Mouse (Mus musculus) thymus, adult 2 months (tissue): ENCODE data around the gene Atp8a2. TPM values are rescaled to one million over a fixed set of nuclear protein-coding genes. Genes with fewer than 3 reads are reported as not detected.

Experiments used
- DNase-seq: peaks from one replicate; pipeline ENCODE4 v3.0.0; 2021
- H3K27ac ChIP-seq: fragments of 200-500 bp; 2 replicates; pipeline ENCODE4 v1.5.1; 2012; ENCODE audit warnings: low read length, control low read depth; ENCODE audit not compliant: control insufficient read depth, insufficient read depth
- H3K27me3 ChIP-seq: fragments of 200-500 bp; 2 replicates; pipeline ENCODE4 v1.6.1; 2012; ENCODE audit warnings: mild to moderate bottlenecking, low read length, moderate library complexity, mixed read lengths; ENCODE audit not compliant: control insufficient read depth, insufficient read depth
- H3K36me3 ChIP-seq: fragments of 200-500 bp; 2 replicates; pipeline ENCODE4 v1.6.1; 2012; ENCODE audit warnings: mild to moderate bottlenecking, low read length, moderate library complexity; ENCODE audit not compliant: control insufficient read depth, insufficient read depth
- H3K4me1 ChIP-seq: fragments of 200-500 bp; replicated peaks from 2 replicates; pipeline ENCODE4 v1.6.1; 2012; ENCODE audit warnings: low read length; ENCODE audit not compliant: control insufficient read depth, insufficient read depth
- H3K4me3 ChIP-seq: fragments of 200-500 bp; 2 replicates; pipeline ENCODE4 v1.5.1; 2012; ENCODE audit warnings: mild to moderate bottlenecking, low read length, control low read depth, moderate library complexity; ENCODE audit not compliant: control insufficient read depth, insufficient read depth
- CTCF ChIP-seq: fragments of 200-500 bp; IDR thresholded peaks from 2 replicates; pipeline ENCODE4 v1.5.1; 2012; ENCODE audit warnings: mild to moderate bottlenecking, control low read depth, low read length, moderate library complexity, borderline replicate concordance; ENCODE audit not compliant: control insufficient read depth, poor library complexity, insufficient read depth; ENCODE audit errors: extremely low read depth
- POLR2A ChIP-seq: fragments of 200-500 bp; IDR thresholded peaks from 2 replicates; pipeline ENCODE4 v1.6.1; 2012; ENCODE audit warnings: mild to moderate bottlenecking, low read length, control low read depth, moderate library complexity; ENCODE audit not compliant: control insufficient read depth, poor library complexity, insufficient read depth; ENCODE audit errors: extremely low read depth
- WGBS: fragments of 180-500 bp; shearing (Covaris S2); methylation state at CpG from one replicate; pipeline ENCODE4 v1.1.7; 2018; 5-methylcytosine and 5-hydroxymethylcytosine counted together
- polyA plus RNA-seq: library from polyadenylated mRNA; depleted of rRNA; stranded (reverse); fragments of >200 nt; gene quantifications from 2 replicates; pipeline ENCODE4 v1.2.3, GENCODE M21; 2012

Atp8a2 gene
- polyA plus RNA-seq, 1 experiment = 0.38 TPM

DNA sequence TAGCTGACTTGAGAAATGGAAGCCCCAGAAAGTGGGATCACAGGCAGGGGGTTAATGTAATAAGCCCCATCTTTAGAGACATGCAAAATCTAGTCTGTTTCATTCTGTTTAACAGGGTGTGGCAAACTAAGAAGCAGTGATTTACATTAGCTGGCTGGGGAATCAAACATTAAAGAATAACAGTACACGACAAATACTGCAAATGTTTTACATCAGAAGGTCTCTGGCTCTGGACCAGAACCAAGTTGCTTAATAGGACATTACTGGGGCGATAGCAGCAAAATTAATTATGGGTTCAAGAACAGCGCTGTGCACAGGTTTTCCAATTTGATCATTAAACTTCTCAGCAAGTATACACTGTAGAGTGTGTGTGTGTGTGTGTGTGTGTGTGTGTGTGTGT lies 397.5 kb downstream of the Atp8a2 start:
- DNase-seq = no peak
- H3K27ac ChIP-seq = no peak overlapping the region
- no peaks in the 10 kb centered on the region for H3K27me3 ChIP-seq
- 97% methylated on average over 3 of the region's 3 CpGs for WGBS
- H3K4me3 ChIP-seq = no peak overlapping the region
- no peaks in the 10 kb centered on the region for H3K36me3 ChIP-seq
- H3K4me1 ChIP-seq = no peaks in the 10 kb centered on the region
- TF ChIP-seq POLR2A (no peak), CTCF (no peak)

DNA sequence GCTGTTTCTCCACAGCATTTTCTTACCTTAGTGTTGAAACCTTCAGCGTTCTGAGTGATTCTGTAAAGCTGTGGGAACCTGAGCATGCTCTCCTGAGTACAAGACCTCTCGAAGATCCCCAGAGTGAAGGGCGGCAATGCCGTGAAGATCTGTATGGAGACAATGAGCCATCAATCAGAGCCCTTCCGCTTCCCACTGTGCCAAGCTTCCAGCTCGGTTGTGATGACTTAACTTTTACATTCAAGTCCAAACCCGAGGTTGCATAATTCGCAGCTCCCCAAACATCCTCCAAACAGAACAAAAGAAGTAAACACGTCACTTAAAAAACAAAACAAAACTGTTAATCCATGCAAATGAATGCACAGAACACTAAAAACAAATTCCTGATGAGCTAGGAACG lies 403.1 kb downstream of the Atp8a2 start:
- TF ChIP-seq POLR2A (no peak), CTCF (no peak)

DNA sequence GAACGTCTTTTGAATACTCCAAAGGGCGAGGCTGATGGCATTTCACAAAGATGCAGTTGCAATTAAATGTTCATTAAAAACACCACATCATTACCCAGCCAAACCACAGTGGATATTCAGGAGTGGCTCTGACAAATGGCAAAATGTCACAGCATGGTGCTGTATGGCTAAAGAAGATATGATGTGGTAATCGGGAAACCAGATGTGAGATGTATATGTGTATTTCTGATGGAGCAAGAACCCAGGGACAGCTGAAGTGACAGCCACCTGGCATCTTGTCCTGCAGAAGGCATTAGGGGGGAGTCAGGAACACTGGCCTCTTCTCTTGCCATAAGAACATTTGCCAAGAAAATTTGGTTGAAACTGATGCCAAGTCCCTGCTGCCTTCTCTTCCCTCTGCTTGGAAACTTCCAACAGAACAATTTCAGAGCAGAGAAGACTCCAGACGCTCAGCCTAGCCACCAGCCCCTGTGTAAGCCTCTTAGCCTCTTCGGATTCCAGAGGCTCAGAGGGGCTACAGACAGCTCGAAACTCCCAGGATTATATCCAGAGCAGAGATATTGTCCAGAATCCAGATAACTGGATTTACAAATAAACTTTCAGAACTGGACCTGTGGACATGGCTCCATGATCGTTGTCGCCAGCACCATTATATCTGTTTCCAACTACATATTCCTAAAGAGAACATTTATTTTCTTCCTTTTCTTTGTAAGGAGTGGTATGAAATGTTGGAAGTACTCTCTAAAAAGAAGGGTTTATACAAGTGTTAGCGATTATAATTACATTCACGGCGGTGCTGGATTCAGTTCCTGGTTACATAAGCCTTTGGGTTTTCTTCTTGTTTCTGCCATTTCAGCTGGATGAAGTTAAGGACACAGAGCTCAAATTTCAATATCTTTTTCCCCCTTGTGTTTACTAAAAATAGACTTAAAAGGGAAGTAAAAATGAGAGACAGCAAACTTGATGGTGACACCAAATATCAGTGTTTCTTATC lies 413.3 kb downstream of the Atp8a2 start:
- H3K27ac ChIP-seq = no peak overlapping the region
- H3K4me1 ChIP-seq = no peaks in the 10 kb centered on the region
- no peak overlapping the region for H3K4me3 ChIP-seq
- no peak for DNase-seq
- no peaks in the 10 kb centered on the region for H3K27me3 ChIP-seq
- TF ChIP-seq POLR2A (no peak), CTCF (no peak)
- 93% methylated on average over 11 of the region's 11 CpGs for WGBS
- no peaks in the 10 kb centered on the region for H3K36me3 ChIP-seq

More for the DNA sequence above, 403.1 kb downstream of the Atp8a2 start:
- H3K4me3 ChIP-seq = no peak overlapping the region
- H3K36me3 ChIP-seq = no peaks in the 10 kb centered on the region
- H3K27me3 ChIP-seq = no peaks in the 10 kb centered on the region
- 88% methylated on average over 10 of the region's 10 CpGs for WGBS
- H3K4me1 ChIP-seq = no peaks in the 10 kb centered on the region
- DNase-seq = no peak
- H3K27ac ChIP-seq = no peak overlapping the region

DNA sequence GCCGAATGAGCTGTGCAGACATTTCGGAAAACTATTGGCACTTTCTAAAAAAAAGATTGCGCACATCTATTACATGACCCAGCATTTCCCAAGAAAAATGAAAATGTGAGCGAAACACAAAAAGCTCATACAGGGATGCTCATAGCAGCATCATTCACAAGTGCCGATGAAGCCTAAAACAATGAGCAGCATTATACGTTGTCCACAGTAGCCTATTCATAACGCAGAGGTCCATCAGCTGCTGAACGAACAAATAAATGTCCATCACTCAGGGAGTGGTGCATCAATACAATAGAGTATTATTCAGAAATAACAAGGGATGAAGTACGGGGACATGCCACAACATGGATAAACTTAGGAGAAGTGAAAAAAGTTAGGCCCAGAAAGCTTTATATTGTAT lies 416.6 kb downstream of the Atp8a2 start:
- no peak for TF ChIP-seq CTCF
- no peak for TF ChIP-seq POLR2A
- H3K27ac ChIP-seq = no peak overlapping the region
- DNase-seq = no peak
- no peak overlapping the region for H3K4me3 ChIP-seq
- H3K4me1 ChIP-seq = no peaks in the 10 kb centered on the region
- H3K36me3 ChIP-seq = no peaks in the 10 kb centered on the region
- H3K27me3 ChIP-seq = no peaks in the 10 kb centered on the region
- 98% methylated on average over 9 of the region's 9 CpGs for WGBS

DNA sequence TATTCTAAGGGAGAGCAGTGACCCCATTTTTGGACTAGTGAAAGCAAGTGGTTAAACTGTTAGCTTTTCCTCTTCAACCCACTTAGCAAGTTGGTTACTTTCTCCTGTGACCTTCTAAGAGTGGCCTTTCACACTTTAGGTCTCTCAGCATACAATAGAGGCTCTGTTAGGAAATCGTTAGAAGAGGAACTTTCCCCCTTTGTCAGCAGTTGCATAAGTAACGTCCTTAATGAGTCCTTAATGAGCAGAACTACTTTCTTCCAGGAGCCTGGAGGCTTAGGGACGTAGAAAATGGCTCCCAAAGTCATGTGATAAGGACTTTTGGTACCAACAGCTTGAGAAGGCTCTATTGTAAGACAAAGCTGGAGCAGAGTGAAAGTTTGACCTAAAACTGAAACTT lies 434.8 kb downstream of the Atp8a2 start:
- no peak overlapping the region for H3K4me3 ChIP-seq
- WGBS = 47% methylated on average over 3 of the region's 3 CpGs
- no peaks in the 10 kb centered on the region for H3K4me1 ChIP-seq
- H3K27me3 ChIP-seq = no peaks in the 10 kb centered on the region
- TF ChIP-seq POLR2A = no peak
- TF ChIP-seq CTCF = no peak
- DNase-seq = no peak
- H3K27ac ChIP-seq = no peak overlapping the region
- no peaks in the 10 kb centered on the region for H3K36me3 ChIP-seq

DNA sequence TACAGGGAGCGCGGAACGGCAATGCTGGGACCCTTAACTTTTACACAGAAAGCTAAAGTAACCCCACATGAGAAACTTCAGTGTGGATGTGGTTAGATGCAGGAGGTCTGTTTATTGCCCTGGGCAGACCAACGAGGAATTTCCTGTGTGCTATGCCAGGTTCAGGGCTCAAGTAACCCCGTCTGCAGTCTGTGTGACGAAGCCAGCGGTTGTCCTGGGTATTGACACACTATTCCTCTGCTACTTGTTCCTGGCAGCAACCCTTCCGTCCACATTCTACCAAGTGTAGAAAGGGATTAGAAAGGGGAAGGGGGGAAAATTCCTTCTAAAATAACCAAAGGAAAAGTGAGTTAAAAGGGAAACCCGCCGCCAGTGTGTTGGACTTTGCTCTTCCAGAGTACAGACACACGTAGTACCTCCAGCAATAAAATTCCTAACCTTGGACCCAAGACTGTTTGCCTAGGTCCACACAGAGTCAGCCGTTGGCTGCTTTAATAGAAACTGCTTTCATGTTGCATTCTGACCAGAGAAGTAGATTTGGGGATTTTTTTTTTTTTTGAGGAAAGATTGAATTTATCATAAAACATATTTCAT lies 437.0 kb downstream of the Atp8a2 start:
- H3K4me3 ChIP-seq = no peak overlapping the region
- whole genome bisulfite sequencing = 52% methylated on average over 12 of the region's 12 CpGs
- no peak for DNase-seq
- no peaks in the 10 kb centered on the region for H3K4me1 ChIP-seq
- TF ChIP-seq POLR2A = no peak
- no peak for TF ChIP-seq CTCF
- no peaks in the 10 kb centered on the region for H3K27me3 ChIP-seq
- no peak overlapping the region for H3K27ac ChIP-seq
- H3K36me3 ChIP-seq = no peaks in the 10 kb centered on the region
